Mouse (Mus musculus): ENCODE results near the gene Il17a. TPM values are rescaled to one million over a fixed set of nuclear protein-coding genes. Genes with fewer than 3 reads are reported as not detected.

The Il17a gene
- total RNA-seq, 2 experiments from 2014 or later = not detected

Other genes with a start within 250 kb of the Il17a start
- not detected in 2 replicates for gene Pkhd1, start 112.8 kb upstream of the Il17a start, total RNA-seq (2015)
- gene Pkhd1, start 112.8 kb upstream of the Il17a start, total RNA-seq (2017) = not detected in 2 replicates
- gene Il17f, start 59.7 kb downstream of the Il17a start, total RNA-seq (2015) = 0.40 and 1.8 TPM in 2 replicates
- gene Il17f, start 59.7 kb downstream of the Il17a start, total RNA-seq (2017) = not detected in 2 replicates
- 317 and 364 TPM in 2 replicates for gene Mcm3, start 89.4 kb downstream of the Il17a start, total RNA-seq (2015)
- gene Mcm3, start 89.4 kb downstream of the Il17a start, total RNA-seq (2017) = 152 and 156 TPM in 2 replicates
- 0.71 and 1.7 TPM in 2 replicates for gene Paqr8, start 159.7 kb downstream of the Il17a start, total RNA-seq (2015)
- gene Paqr8, start 159.7 kb downstream of the Il17a start, total RNA-seq (2017) = 0.84 and 1.1 TPM in 2 replicates
- 0.21 and 0.85 TPM in 2 replicates for gene Efhc1, start 220.7 kb downstream of the Il17a start, total RNA-seq (2015)
- not detected in 2 replicates for gene Efhc1, start 220.7 kb downstream of the Il17a start, total RNA-seq (2017)

Measured in megakaryocyte, adult 5-6 weeks (primary cell).